Mouse (Mus musculus) heart, adult 2 months (tissue): ENCODE measurements at regions not wholly inside any gene's neighbourhood (a gene's known extent, or its start where the extent isn't known, plus 50 kb on each side); places are given as distances from the start of the nearest gene placed in this dataset.

Experiments used
- CTCF ChIP-seq: fragments of 200-600 bp; IDR thresholded peaks from 2 replicates; pipeline ENCODE4 v1.8.1; 2022; ENCODE audit warnings: antibody characterized with exemption, mild to moderate bottlenecking, moderate library complexity
- EP300 ChIP-seq: fragments of 200-500 bp; IDR thresholded peaks from 2 replicates; pipeline ENCODE4 v1.6.1; 2011; ENCODE audit warnings: low read depth, low read length, control low read depth; ENCODE audit not compliant: insufficient read depth
- POLR2A ChIP-seq: fragments of 200-500 bp; IDR thresholded peaks from 2 replicates; pipeline ENCODE4 v1.6.1; 2011; ENCODE audit warnings: mild to moderate bottlenecking, low read depth, low read length, control low read depth; ENCODE audit not compliant: insufficient read depth

GRCm38 (mm10) chr15:103102068-103102840, 64.6 kb downstream of the Smug1 start:
- TF ChIP-seq POLR2A, result no peak
- TF ChIP-seq CTCF, result no peak
- TF ChIP-seq EP300, result no peak
